Mouse (Mus musculus) embryo, embryonic 10 days (tissue): Measurements from ENCODE around the gene Egfl8.
A peak's percentile ranks its signal among the peaks of the same experiment; 100 is the strongest.

Experiments
- DNase-seq: peaks from one replicate; pipeline ENCODE4 v3.0.0-alpha.2; 2015; ENCODE audit warnings: low spot score

Gene Egfl8

GRCm38 (mm10) chr17:34648141-34648890, 32.5 kb upstream of the Egfl8 start:
- no peak for DNase-seq

- DNase-seq, result peak; percentile 99
Measured at GRCm38 (mm10) chr17:34646906-34647787, 31.4 kb upstream of the Egfl8 start, which contains the start of gene Atf6b. TSS of gene Atf6b (plus strand) at chr17:34647146.

- DNase-seq, result no peak
Measured at GRCm38 (mm10) chr17:34645831-34646511, 30.2 kb upstream of the Egfl8 start.

DNA sequence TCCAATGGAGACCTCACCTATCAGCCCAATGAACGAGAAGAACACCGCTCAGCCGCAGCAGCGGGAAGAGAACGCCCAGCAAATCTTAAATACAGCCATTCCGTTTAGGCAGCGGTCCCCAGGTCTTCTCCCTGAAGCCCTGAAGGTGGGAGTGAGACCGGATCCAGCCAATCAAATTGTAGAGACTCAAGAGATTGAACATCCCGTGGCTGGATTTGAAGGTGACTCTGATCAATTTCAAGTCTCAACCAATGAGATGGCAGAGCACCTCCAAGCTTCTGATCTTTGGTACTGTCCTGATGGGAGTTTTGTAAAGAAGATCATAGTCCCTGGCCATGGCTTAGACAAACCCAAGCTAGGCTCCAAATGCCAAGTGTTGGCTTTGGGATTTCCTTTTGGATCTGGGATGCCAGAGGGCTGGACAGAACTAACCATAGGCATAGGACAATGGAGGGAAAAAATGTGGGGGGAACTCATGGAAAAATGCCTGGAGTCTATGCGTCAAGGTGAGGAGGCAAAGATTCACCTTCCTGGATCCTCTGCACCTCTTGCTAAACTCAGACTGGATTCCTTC, 29.6 kb upstream of the Egfl8 start:
- no peak for DNase-seq

- peak; percentile 99 for DNase-seq
Measured at GRCm38 (mm10) chr17:34644608-34645007, 28.8 kb upstream of the Egfl8 start, which contains the start of gene Fkbpl. TSS of gene Fkbpl (plus strand) at chr17:34644764.

DNA sequence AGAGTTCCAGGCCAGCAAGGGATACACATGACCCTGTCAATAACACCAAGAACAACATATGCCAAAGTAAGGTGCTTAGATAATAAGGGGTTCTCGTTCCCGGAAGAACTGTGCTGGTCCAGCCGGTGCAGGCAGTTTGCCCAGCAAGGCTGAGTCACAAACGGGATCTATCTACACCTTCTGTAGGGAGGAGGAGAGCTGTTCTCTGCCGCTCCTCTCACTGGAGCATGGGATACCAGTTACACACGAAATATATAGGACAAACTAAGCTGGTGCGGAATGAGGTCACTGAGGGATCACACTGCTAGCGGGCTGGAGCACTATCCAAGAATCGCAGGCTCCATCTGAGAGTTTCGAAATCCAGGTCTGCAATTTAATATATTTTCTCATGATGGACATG, 28.2 kb upstream of the Egfl8 start:
- no peak for DNase-seq

DNA sequence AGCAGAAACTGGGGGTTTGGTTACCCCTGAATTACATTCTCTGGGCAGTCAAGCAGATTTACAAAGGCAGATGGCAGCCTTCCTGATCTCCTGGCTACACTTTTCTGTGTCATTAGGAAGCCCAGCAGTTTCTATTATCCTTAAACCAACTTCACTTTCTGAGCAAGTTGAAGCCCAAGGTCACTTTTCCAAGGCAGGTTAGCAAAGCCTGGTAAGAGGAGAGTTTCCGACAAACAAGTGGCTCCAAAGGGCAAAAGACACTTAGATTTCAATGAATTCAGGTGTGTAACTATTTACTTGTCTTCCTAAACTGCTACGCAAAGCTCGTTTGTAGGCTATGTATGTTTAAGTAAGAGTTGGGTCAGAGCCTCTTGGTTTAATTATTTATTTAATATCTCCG, 27.6 kb upstream of the Egfl8 start:
- no peak for DNase-seq

DNA sequence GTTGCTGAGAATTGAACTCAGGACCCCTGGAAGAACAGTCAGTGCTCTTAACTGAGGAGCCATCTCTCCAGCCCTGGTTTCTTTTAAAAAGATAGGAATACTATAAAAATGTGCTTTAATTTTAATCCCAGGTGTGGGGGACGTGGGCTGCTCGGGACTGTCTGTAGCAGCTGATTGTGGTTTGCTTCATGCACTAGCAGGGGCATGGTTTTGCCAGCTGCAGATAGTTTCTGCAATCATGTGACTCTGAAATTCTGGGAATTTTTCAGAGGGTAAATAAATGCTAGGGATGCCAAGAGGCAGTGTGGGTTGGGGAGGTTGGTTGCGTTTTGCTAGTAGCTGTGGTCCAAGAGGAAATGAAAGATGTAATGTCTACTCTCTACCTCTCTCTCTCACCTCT, 26.2 kb upstream of the Egfl8 start:
- no peak for DNase-seq

DNA sequence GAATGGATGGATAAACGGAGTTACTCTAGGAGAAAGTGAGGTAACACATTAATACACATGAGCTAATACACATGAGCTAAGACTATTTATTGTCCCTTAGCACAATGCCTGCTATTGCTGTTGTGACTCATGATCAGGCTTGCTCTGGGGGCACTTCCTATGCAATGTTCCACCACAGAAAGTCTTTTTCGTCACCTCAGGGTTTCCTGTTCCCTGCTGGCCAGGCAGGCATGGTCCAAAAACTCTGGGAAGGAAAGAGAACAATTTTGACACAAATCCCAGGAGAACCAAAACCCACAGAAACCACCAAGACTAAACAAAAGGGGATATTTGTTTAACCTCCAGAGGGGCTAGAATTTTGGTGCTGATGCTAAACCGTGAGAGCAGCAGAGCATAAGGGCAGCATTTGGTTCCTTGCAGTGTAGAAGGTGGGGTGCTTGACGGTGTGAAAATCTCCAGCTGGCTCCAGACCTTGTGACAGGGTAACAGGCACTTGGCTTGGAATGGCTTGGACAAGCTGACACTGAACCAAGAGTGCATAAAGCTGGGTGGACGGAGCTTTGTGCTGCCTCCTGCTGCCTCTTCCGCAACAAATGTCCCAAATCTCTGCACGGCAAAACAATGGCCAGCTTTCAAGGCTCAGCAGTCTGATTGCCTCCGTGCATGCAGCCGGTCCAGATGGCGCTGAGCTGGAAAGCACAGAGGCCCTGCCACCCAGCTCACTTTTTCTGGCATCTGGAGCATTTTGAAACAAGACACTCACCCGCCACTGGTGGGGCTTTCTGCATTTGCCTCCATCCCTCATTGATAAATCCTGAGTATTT, 25.2 kb upstream of the Egfl8 start:
- DNase-seq, result peak; percentile 75

DNA sequence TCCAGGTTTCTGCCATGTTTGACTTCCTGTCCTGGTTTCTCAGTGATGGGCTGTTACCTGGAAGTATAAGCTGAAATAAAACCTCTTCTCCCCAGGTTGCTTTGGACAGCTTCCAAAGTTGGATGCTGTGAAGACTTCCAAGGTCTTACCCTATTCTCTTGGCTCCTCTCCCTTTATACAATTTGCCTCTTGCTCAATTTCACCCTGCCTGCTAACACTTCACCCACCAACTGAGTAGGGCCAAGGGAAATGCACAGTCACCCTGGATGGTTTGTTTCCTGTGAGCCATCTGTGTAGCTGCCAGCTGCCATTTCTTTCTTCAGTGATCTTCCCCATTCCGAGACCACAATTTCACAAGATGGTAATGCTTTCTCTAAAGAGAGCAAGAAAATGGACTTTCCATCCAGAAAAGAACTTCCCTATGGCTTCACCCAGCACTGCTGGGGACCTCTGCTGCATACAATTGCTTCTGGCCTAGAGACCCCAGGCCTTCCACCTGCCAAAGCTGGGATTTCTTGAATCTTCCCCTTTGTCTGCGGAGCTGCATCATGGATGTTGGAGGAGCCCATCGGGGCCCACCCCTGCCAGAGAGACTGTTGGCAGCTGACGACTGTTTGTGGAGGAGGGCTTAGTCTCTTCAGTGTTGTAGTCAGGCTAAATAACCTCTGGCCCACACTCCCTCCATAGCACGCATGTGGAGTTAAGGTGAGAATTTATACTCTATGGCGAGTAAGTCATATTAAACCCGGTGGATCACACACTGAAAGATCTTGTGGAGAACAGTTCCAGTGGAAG, 23.9 kb upstream of the Egfl8 start:
- no peak for DNase-seq

GRCm38 (mm10) chr17:34637459-34637858, 21.7 kb upstream of the Egfl8 start:
- no peak for DNase-seq

DNA sequence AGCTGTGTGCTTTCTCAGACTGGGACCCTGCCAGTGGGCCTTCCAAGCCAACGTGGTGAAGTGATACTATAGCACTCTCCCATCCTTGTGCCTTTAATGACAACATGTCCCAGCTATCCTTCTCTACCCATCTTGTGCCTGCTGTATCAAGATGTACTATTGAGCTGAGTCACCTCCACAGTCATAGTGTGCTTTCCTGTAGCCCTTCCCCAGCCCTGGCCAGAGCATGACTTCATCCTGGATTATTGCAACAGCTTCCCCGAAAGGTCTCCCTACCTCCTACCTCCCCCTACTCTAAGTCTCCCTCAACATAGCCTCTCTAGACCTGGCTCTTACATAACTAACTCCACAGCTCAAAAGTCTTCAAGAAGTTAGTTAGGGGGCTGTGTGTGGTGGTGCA, 19.9 kb upstream of the Egfl8 start:
- no peak for DNase-seq

GRCm38 (mm10) chr17:34632261-34632691, 16.5 kb upstream of the Egfl8 start:
- peak; percentile 62 for DNase-seq

- no peak for DNase-seq
Measured at GRCm38 (mm10) chr17:34631647-34632046, 15.9 kb upstream of the Egfl8 start.

DNA sequence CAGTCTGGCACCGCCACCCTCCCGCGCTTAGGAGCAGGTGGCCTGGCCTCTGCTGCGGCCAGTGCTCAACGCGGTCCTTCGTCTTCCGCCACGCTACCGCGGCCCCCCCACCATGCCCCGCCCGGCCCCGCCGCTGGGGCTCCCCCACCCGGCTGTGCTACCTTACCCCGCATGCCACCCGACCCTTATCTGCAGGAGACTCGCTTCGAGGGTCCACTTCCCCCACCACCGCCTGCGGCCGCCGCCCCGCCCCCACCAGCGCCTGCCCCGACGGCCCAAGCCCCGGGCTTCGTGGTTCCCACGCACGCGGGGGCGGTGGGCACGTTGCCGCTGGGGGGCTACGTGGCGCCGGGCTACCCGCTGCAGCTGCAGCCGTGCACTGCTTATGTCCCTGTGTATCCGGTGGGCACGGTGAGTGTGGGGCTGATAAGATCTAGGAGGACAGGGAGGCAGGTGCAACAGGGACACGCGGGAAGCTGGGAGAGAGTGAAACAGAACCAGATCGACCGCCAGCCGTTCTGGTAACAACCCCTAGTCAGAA, 15.1 kb upstream of the Egfl8 start:
- no peak for DNase-seq

GRCm38 (mm10) chr17:34629796-34630603, 14.2 kb upstream of the Egfl8 start:
- DNase-seq, result no peak

- peak; percentile 71 for DNase-seq
Measured at GRCm38 (mm10) chr17:34629221-34629751, 13.5 kb upstream of the Egfl8 start, which contains the start of gene Prrt1. TSS of gene Prrt1 (plus strand) at chr17:34629533.

DNA sequence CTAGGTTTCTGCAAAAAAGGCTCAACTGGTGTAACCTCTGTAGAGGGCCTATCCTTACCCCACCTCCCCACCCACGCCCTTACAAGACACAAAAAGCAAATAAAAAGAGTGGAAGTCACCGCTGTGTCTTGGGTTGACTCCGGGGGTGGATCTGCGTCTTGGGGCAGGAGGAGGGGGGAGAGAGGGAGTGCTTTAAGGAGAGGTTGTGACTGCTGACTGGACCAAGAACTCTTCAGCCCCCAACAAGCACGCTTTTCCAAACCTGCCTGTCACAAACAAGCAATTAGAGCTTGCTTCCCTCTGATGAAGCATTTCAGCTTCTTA, 12.8 kb upstream of the Egfl8 start:
- no peak for DNase-seq
